Mouse (Mus musculus): ENCODE results near the gene Gm45021. TPM values are rescaled to one million over a fixed set of nuclear protein-coding genes. Genes with fewer than 3 reads are reported as not detected.
A peak's percentile ranks its signal among the peaks of the same experiment; 100 is the strongest.

Gm45021 gene
- not detected for polyA plus RNA-seq (2017; shearing (Covaris generic))

GRCm38 (mm10) chr6:48589194-48589750 lies at the start of gene Gm45021:
Gene Gm45021 (plus strand): TSS chr6:48589610.
- no peak for ATAC-seq

- ATAC-seq = no peak
Measured at GRCm38 (mm10) chr6:48539860-48540259, 49.5 kb upstream of the Gm45021 start.

- no peak for ATAC-seq
Measured at GRCm38 (mm10) chr6:48540721-48541120, 48.7 kb upstream of the Gm45021 start.

GRCm38 (mm10) chr6:48541560-48542450 lies 47.6 kb upstream of the Gm45021 start:
- no peak for ATAC-seq

GRCm38 (mm10) chr6:48542631-48543030 lies 46.8 kb upstream of the Gm45021 start:
- no peak for ATAC-seq

GRCm38 (mm10) chr6:48545251-48545650 lies 44.2 kb upstream of the Gm45021 start:
- ATAC-seq = no peak

GRCm38 (mm10) chr6:48546271-48546670 lies 43.1 kb upstream of the Gm45021 start:
- ATAC-seq = no peak

- no peak for ATAC-seq
Measured at GRCm38 (mm10) chr6:48546858-48547257, 42.6 kb upstream of the Gm45021 start.

GRCm38 (mm10) chr6:48548314-48548713 lies 41.1 kb upstream of the Gm45021 start:
- ATAC-seq = no peak

- no peak for ATAC-seq
Measured at GRCm38 (mm10) chr6:48552918-48553317, 36.5 kb upstream of the Gm45021 start.

GRCm38 (mm10) chr6:48553819-48554218 lies 35.6 kb upstream of the Gm45021 start:
- no peak for ATAC-seq

- ATAC-seq = peak; percentile 96
Measured at GRCm38 (mm10) chr6:48554280-48555103, 34.9 kb upstream of the Gm45021 start, which contains the start of gene Lrrc61. Gene Lrrc61 (plus strand): TSS chr6:48554796.

- peak; percentile 8 for ATAC-seq
Measured at GRCm38 (mm10) chr6:48555104-48555890, 34.1 kb upstream of the Gm45021 start.

- ATAC-seq = no peak
Measured at GRCm38 (mm10) chr6:48555956-48556355, 33.5 kb upstream of the Gm45021 start.

- ATAC-seq = no peak
Measured at GRCm38 (mm10) chr6:48565693-48566310, 23.6 kb upstream of the Gm45021 start.

GRCm38 (mm10) chr6:48566312-48566711 lies 23.1 kb upstream of the Gm45021 start:
- ATAC-seq = no peak

- no peak for ATAC-seq
Measured at GRCm38 (mm10) chr6:48568036-48568984, 21.1 kb upstream of the Gm45021 start.

- peak; percentile 32 for ATAC-seq
Measured at GRCm38 (mm10) chr6:48569065-48569807, 20.2 kb upstream of the Gm45021 start.

GRCm38 (mm10) chr6:48572014-48572413 lies 17.4 kb upstream of the Gm45021 start:
- no peak for ATAC-seq

GRCm38 (mm10) chr6:48572572-48573061 lies 16.8 kb upstream of the Gm45021 start, which contains the start of gene Rarres2:
Gene Rarres2 (minus strand): TSS chr6:48572789.
- ATAC-seq = no peak
